Mouse (Mus musculus): ENCODE results near the gene Plscr3. TPM values are rescaled to one million over a fixed set of nuclear protein-coding genes. Genes with fewer than 3 reads are reported as not detected.

Gene Plscr3
- total RNA-seq, 2 experiments from 2014 or later = 19.6 to 21.4 TPM

DNA sequence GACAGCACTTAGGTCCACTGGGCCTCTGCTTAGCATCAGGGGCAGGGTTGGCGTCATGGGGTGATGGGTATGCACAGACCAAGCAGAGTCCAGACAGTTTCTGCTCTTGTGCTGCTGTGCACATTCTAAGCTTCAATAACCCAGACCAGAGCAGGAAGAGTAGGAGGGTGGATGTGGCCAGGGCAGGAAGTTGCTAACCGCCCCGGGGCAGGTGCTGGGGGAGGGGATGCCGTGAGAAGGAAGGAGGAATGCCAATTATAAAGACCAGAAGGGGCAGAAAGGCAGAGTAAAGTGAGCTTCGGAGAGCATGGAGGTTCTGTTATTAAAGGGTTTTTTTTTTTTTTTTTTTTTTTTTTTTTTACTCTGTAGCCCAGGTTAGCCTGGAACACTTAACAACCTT lies 48.5 kb downstream of the Plscr3 start:
- DNase-seq = no peak

DNA sequence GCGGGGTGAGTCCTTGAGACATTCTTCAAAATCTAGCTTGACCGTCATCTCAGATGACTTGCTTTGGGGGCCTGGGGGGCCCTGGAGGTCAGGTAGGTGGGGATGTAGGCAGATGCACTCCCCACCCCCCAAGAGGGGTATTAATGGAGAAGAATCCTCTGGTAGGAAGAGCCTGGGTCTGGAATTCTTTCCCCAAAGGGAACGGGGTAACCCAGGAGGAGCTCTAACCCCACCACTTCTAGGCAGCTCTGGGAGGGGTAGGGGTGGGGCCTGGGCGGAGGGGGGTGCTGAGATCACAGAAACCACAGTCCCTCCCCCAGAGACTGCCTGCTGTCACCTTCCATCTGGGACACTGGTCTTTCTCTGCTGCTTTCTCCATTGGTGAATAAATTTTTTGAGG lies 49.1 kb downstream of the Plscr3 start, which contains the start of gene Acap1:
TSS of gene Acap1 (minus strand) at position 249 of the 400 bp plus-strand sequence.
- DNase-seq = no peak

DNA sequence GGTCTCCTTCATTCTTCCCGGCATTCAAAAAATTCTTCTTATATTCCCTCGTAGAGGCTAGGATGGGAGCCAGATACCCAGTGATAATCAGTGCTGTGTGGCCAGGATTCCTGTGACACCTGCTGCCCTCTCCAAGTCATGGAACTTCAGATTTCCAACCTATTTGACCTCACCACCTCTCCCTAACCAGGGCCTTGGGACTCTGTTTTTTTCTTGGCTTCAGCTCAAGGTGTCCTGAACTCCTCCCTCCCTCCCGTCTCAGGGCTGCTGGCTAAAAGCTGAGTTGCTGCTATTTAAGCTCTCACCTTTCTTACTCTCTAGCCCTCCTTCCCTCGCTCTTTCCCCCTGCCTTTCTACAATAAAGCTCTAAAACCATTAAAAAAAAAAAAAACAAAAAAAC lies 53.7 kb downstream of the Plscr3 start:
- DNase-seq = no peak

DNA sequence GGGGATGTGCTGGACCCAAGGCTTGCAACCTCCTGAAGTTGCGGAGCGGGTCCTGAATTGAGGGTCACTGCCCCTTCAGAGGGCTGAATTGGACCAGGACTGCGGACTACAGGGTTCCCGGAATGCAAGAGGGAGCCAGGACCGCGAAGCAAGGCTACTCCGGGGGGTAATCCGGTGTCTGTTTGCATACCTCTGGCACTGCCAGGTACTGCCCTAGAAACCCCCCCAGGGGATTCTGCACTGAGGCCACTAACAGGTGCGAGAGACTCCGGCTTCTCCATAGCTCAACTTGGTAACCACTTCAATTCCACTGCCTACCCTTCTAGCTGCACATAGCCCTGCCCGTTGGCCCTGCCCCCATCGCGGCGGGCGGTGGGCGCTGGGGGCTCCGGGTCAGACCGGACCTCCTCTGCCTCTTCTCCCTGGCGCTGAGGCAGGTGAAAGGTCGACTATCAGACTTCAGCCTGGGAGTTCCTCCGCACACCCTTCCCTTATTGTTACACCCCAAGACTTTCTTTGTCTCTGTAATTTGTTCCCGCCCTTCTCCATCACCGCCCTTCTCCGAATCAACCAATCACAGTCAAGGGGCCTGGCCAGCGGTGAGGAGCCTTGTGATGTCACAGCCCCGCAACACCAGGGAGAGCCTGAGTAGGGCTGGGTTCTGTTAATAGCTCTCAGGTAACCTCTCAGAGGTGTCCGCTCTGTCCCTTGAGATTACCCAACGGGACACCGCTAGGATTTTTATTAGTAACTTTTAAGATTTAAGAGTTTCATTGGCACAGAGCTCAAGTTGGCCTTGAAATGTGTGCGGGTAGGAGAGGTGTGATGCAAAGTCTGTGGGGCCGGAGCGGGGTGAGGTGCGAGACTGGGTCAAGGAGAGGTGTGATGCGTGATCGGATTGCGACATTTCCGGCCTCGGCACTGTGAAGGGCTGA lies 54.6 kb downstream of the Plscr3 start, which contains the start of the genes 2810408A11Rik and Neurl4:
TSS of gene 2810408A11Rik (minus strand) at position 517 of the 935 bp plus-strand sequence.
TSS of gene Neurl4 (plus strand) at position 602 of the 935 bp plus-strand sequence.
- DNase-seq = peak; percentile 92 to 96

DNA sequence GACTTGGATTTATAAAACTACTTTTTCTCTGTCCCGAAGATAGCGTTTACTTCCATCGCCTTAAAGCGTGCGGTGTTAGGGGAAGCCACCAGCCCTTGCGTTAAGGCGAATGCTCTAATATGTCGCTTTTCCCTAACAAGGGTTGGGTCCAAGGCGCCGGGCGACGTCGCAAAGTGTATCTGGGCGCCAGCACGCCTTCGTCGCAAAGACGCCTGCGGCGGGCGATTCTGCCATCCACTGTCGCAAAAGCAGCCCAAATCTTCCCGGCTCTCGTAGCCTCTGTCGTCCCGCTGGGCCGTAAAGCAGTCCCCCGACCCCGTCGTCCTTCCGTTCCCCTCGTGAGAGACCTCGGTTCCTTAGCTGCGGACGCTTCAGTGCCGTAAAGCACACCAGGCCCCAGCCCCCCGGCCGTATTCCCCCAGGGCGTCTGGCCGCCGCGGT lies 55.2 kb downstream of the Plscr3 start:
- DNase-seq = peak; percentile 95 to 98

Small RNA genes lying within 50 kb of the gene (microRNA-seq; reads per million reads assigned to microRNA genes)
- 0 reads per million in 2 experiments for gene Mir6924

Other genes with a start within 250 kb of the Plscr3 start
- 10 to 100 TPM; 15.2 to 16.4 TPM for gene Atp1b2, start 240.4 kb upstream of the Plscr3 start, total RNA-seq (2021)
- gene Shbg, start 228.5 kb upstream of the Plscr3 start, total RNA-seq (2021) = not detected
- gene Sat2, start 224.4 kb upstream of the Plscr3 start, total RNA-seq (2021) = 1 to 10 TPM; 3.3 to 3.8 TPM
- 10 to 100 TPM; 91.3 to 97.2 TPM for gene Fxr2, start 213.4 kb upstream of the Plscr3 start, total RNA-seq (2021)
- not detected for gene Sox15, start 191.1 kb upstream of the Plscr3 start, total RNA-seq (2021)
- 10 to 100 TPM; 12.3 to 15.6 TPM for gene Mpdu1, start 183.7 kb upstream of the Plscr3 start, total RNA-seq (2021)
- gene Cd68, start 180.2 kb upstream of the Plscr3 start, total RNA-seq (2021) = 10 to 100 TPM in 1 of 2 experiments, 1 to 10 TPM in 1; 7.3 to 10.5 TPM
- 100 to 1,000 TPM; 185 to 188 TPM for gene Eif4a1, start 174.0 kb upstream of the Plscr3 start, total RNA-seq (2021)
- gene Senp3, start 164.3 kb upstream of the Plscr3 start, total RNA-seq (2021) = 10 to 100 TPM; 27.3 to 35.1 TPM
- 1 to 10 TPM; 1.5 to 1.7 TPM for gene Tnfsf13, start 160.6 kb upstream of the Plscr3 start, total RNA-seq (2021)
- gene Tnfsf12, start 150.5 kb upstream of the Plscr3 start, total RNA-seq (2021) = 10 to 100 TPM; 16.9 to 17.1 TPM
- gene Tnfsfm13, start 150.3 kb upstream of the Plscr3 start, total RNA-seq (2021) = 1 to 10 TPM; 2.5 to 4.1 TPM
- 10 to 100 TPM; 27.4 to 33.4 TPM for gene Polr2a, start 87.7 kb upstream of the Plscr3 start, total RNA-seq (2021)
- not detected for gene Slc35g3, start 84.4 kb upstream of the Plscr3 start, total RNA-seq (2021)
- 10 to 100 TPM; 41.7 to 44.7 TPM for gene Zbtb4, start 80.5 kb upstream of the Plscr3 start, total RNA-seq (2021)
- 1 to 10 TPM; 2.0 to 4.6 TPM for gene Chrnb1, start 50.4 kb upstream of the Plscr3 start, total RNA-seq (2021)
- 1 to 10 TPM; 2.6 to 3.0 TPM for gene Fgf11, start 44.5 kb upstream of the Plscr3 start, total RNA-seq (2021)
- under 1 TPM; 0.17 to 0.49 TPM for gene Tmem102, start 40.8 kb upstream of the Plscr3 start, total RNA-seq (2021)
- not detected for gene Gm39566, start 31.1 kb upstream of the Plscr3 start, total RNA-seq (2021)
- gene Spem2, start 27.9 kb upstream of the Plscr3 start, total RNA-seq (2021) = not detected
- not detected for gene Spem1, start 24.2 kb upstream of the Plscr3 start, total RNA-seq (2021)
- 1 to 10 TPM; 3.3 to 3.9 TPM for gene Nlgn2, start 8.6 kb upstream of the Plscr3 start, total RNA-seq (2021)
- gene Tmem256, start 7.9 kb upstream of the Plscr3 start, total RNA-seq (2021) = 100 to 1,000 TPM; 232 to 246 TPM
- gene Tnk1, start 12.4 kb downstream of the Plscr3 start, total RNA-seq (2021) = not detected
- gene Tmem95, start 31.6 kb downstream of the Plscr3 start, total RNA-seq (2021) = not detected
- gene Kctd11, start 35.0 kb downstream of the Plscr3 start, total RNA-seq (2021) = 1 to 10 TPM; 2.0 to 2.5 TPM
- gene Acap1, start 49.2 kb downstream of the Plscr3 start, total RNA-seq (2021) = 1 to 10 TPM in 1 of 2 experiments, under 1 TPM in 1; 0.72 to 4.4 TPM
- gene 2810408A11Rik, start 54.6 kb downstream of the Plscr3 start, total RNA-seq (2021) = under 1 TPM in 1 of 2 experiments, not detected in 1; 0.41 TPM
- gene Neurl4, start 54.7 kb downstream of the Plscr3 start, total RNA-seq (2021) = 10 to 100 TPM; 42.1 to 48.0 TPM
- gene Gps2, start 67.5 kb downstream of the Plscr3 start, total RNA-seq (2021) = 10 to 100 TPM; 26.2 to 27.5 TPM
- 100 to 1,000 TPM; 415 to 425 TPM for gene Eif5a, start 75.6 kb downstream of the Plscr3 start, total RNA-seq (2021)
- gene Ybx2, start 89.4 kb downstream of the Plscr3 start, total RNA-seq (2021) = 10 to 100 TPM; 14.6 to 23.1 TPM
- gene Slc2a4, start 101.8 kb downstream of the Plscr3 start, total RNA-seq (2021) = 100 to 1,000 TPM; 402 to 439 TPM
- gene Cldn7, start 118.4 kb downstream of the Plscr3 start, total RNA-seq (2021) = 1 to 10 TPM in 1 of 2 experiments, not detected in 1; 1.3 TPM
- gene Ctdnep1, start 134.8 kb downstream of the Plscr3 start, total RNA-seq (2021) = 100 to 1,000 TPM; 130 to 144 TPM
- 10 to 100 TPM; 46.2 to 53.1 TPM for gene Elp5, start 136.1 kb downstream of the Plscr3 start, total RNA-seq (2021)
- gene Gabarap, start 144.8 kb downstream of the Plscr3 start, total RNA-seq (2021) = 100 to 1,000 TPM; 285 to 320 TPM
- gene Phf23, start 149.4 kb downstream of the Plscr3 start, total RNA-seq (2021) = 10 to 100 TPM; 18.4 to 19.7 TPM
- 1 to 10 TPM; 3.4 to 4.8 TPM for gene Dvl2, start 154.2 kb downstream of the Plscr3 start, total RNA-seq (2021)
- 1,000 to 10,000 TPM; 1,326 to 1,372 TPM for gene Acadvl, start 169.0 kb downstream of the Plscr3 start, total RNA-seq (2021)
- gene Dlg4, start 170.6 kb downstream of the Plscr3 start, total RNA-seq (2021) = 1 to 10 TPM; 5.9 to 6.8 TPM
- gene Asgr1, start 207.7 kb downstream of the Plscr3 start, total RNA-seq (2021) = not detected
- under 1 TPM in 1 of 2 experiments, not detected in 1; 0.21 TPM for gene Asgr2, start 246.3 kb downstream of the Plscr3 start, total RNA-seq (2021)

Data from heart, adult 18-20 months (tissue).